Mouse (Mus musculus): ENCODE measurements around the gene Ran. TPM values are rescaled to one million over a fixed set of nuclear protein-coding genes. Genes with fewer than 3 reads are reported as not detected.
A peak's percentile ranks its signal among the peaks of the same experiment; 100 is the strongest.

Ran gene
- total and polyA plus RNA-seq, 2 experiments from 2014 or later = 312 to 330 TPM

DNA sequence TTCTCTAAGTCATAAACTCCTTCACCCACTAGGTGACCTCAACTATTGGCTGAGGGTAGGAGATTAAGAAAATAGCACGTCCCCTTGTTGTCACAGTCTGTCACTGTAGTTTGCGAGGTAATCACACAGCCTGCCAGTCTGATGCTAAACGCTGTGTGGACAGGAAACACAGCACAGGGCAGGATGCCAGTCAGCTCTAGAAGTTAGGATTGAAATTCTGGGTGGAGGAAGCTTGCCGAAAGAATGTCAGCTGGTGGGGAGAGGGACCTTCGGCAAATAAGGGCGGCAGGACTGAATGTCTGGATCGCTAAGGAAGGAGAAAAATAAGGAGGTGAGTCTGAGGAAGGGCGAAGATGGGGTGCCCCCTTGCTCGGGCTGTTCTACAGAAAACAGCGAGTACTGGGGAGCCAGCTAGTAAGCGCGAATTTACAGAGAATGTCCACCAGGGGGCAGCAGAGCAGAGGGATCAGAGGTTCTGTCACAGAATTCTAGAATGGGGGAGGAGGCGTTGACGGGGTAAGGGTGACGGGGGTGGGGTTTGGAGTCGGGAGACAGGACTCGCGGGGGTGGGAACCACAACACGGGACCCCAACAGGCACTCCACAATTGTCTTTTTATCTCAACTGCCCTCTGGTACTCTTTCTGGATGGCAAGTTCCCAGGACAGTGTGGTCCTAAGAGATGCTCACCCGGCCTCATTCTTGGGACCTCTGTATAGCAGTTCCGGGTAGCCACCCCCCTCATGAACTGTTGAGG lies 43.3 kb downstream of the Ran start:
- peak overlapping the region; percentile 35; the same call in 1 of the 2 replicates for H3K9ac ChIP-seq
- H3K27me3 ChIP-seq (ENCODE audit: insufficient read depth, low read length) = no peaks in the 10 kb centered on the region
- no peaks in the 10 kb centered on the region for H3K36me3 ChIP-seq (ENCODE audit: insufficient read depth)
- DNase-seq (peak; percentile 93), ATAC-seq (peak; percentile 76)
- no peak overlapping the region for H3K27ac ChIP-seq (ENCODE audit: low read depth, low read length)
- H3K4me3 ChIP-seq (ENCODE audit: low read depth, low read length) = peak overlapping the region; percentile 26
- H3K4me2 ChIP-seq (ENCODE audit: low read depth) = peak overlapping the region; percentile 55
- 7% methylated on average over 21 of the region's 21 CpGs for WGBS
- no peaks in the 10 kb centered on the region for H3K9me3 ChIP-seq (ENCODE audit: low read length)
- H3K4me1 ChIP-seq (ENCODE audit: insufficient read depth) = peaks cover 4% of the 10 kb centered on the region; the same call in 1 of the 2 replicates
- peak; percentile 87 for TF ChIP-seq CTCF (IDR thresholded peaks at IDR 0.05; ENCODE audit: low read depth)

DNA sequence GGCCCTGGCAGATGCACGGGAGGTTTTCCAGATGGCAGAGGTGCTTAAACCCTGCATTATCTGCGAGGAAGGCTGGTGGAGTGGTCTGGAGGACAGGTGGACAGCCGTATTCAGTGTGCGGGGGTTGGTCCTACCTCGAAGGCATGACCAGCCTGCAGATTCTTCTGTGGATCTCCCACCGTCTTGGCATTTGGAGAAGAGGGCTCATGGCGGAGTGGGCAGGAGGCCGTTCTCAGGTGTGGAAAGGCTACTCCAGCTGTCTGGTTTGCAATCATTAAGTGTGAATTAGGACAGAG lies 43.9 kb downstream of the Ran start:
- peak overlapping the region; percentile 55 for H3K4me2 ChIP-seq (ENCODE audit: low read depth)
- ATAC-seq (no peak), DNase-seq (no peak)
- H3K27ac ChIP-seq (ENCODE audit: low read depth, low read length) = no peak overlapping the region
- peaks cover 4% of the 10 kb centered on the region; the same call in 1 of the 2 replicates for H3K4me1 ChIP-seq (ENCODE audit: insufficient read depth)
- H3K4me3 ChIP-seq (ENCODE audit: low read depth, low read length) = peak overlapping the region; percentile 26
- H3K9ac ChIP-seq = peak overlapping the region; percentile 35; the same call in 1 of the 2 replicates
- 49% methylated on average over 8 of the region's 8 CpGs for WGBS
- H3K9me3 ChIP-seq (ENCODE audit: low read length) = no peaks in the 10 kb centered on the region
- TF ChIP-seq CTCF (IDR thresholded peaks at IDR 0.05; ENCODE audit: low read depth) = no peak
- H3K27me3 ChIP-seq (ENCODE audit: insufficient read depth, low read length) = no peaks in the 10 kb centered on the region
- no peaks in the 10 kb centered on the region for H3K36me3 ChIP-seq (ENCODE audit: insufficient read depth)

DNA sequence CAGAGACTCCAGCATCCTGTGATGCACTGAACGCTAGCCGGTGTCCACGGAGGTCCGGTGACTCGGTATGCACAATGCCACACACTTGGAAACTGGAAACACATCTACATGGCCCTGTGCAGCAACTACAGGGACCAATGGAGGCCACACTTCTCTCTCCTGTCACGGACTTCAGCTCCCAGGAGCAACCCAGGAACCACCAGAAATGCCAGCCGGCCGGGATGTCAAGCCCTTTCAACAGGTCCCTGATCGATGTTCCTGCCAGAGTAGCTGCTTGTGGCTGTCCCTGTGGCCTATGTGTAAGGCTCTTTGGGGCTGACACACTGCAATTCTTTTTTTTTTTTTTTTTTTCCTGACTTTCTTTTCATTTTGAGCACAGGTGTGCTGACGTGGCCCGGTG lies 44.3 kb downstream of the Ran start:
- H3K27ac ChIP-seq (ENCODE audit: low read depth, low read length) = no peak overlapping the region
- H3K36me3 ChIP-seq (ENCODE audit: insufficient read depth) = no peaks in the 10 kb centered on the region
- no peak overlapping the region for H3K4me2 ChIP-seq (ENCODE audit: low read depth)
- DNase-seq (no peak), ATAC-seq (no peak)
- H3K27me3 ChIP-seq (ENCODE audit: insufficient read depth, low read length) = no peaks in the 10 kb centered on the region
- H3K9me3 ChIP-seq (ENCODE audit: low read length) = no peaks in the 10 kb centered on the region
- no peak for TF ChIP-seq CTCF (IDR thresholded peaks at IDR 0.05; ENCODE audit: low read depth)
- H3K9ac ChIP-seq = no peak overlapping the region
- peaks cover 4% of the 10 kb centered on the region; the same call in 1 of the 2 replicates for H3K4me1 ChIP-seq (ENCODE audit: insufficient read depth)
- 79% methylated on average over 11 of the region's 11 CpGs for WGBS
- H3K4me3 ChIP-seq (ENCODE audit: low read depth, low read length) = no peak overlapping the region

DNA sequence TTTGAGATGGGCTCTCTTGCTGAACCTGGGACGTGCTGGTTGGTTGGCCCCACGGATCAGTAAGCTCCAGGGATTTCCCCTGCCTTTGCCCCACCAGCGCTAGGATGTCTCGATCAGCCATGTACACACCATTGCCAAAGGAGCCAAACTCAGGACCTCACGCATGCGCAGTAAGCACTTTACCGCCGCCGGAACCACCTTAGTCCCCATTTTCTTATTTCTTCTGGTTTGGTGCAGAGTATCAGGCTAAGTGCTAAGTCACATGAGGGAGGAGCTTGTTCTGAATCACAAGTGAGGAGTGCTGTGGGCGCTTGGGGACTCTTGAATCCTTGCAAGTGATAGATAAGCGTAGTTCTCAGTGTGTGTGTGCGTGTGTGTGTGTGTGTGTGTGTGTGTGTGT lies 45.4 kb downstream of the Ran start:
- Histone ChIP-seq H3K4me1 (ENCODE audit: insufficient read depth) (peaks cover 4% of the 10 kb centered on the region; the same call in 1 of the 2 replicates), H3K4me3 (ENCODE audit: low read depth, low read length) (no peak overlapping the region), H3K36me3 (ENCODE audit: insufficient read depth) (no peaks in the 10 kb centered on the region), H3K9ac (no peak overlapping the region), H3K27ac (ENCODE audit: low read depth, low read length) (no peak overlapping the region), H3K9me3 (ENCODE audit: low read length) (no peaks in the 10 kb centered on the region), H3K27me3 (ENCODE audit: insufficient read depth, low read length) (no peaks in the 10 kb centered on the region), H3K4me2 (ENCODE audit: low read depth) (no peak overlapping the region)
- no peak for TF ChIP-seq CTCF (IDR thresholded peaks at IDR 0.05; ENCODE audit: low read depth)
- DNase-seq = no peak
- no peak for ATAC-seq
- WGBS = 80% methylated on average over 12 of the region's 12 CpGs

DNA sequence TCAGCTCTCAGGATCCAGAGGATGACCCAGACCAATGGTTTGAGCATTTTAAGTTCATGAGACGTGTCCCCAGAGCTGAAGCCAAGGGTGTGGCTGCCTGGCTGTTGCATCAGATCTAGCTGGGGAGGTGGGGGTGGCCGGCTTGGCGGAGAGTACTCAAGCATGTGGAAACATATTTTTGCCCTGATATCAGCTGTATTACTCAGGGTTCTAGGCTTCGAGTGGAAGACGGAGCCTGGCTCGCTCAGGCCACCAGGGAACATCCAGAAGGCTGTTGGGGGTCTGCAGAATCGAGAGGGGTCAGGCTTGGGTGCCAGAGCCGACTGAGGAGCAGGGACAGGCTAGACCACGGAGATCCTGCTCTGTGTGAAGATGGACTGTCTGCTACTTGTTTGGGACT lies 46.1 kb downstream of the Ran start:
- H3K9ac ChIP-seq = no peak overlapping the region
- 87% methylated on average over 9 of the region's 9 CpGs for WGBS
- ATAC-seq (no peak), DNase-seq (no peak)
- no peaks in the 10 kb centered on the region for H3K9me3 ChIP-seq (ENCODE audit: low read length)
- no peak for TF ChIP-seq CTCF (IDR thresholded peaks at IDR 0.05; ENCODE audit: low read depth)
- H3K4me2 ChIP-seq (ENCODE audit: low read depth) = no peak overlapping the region
- H3K4me1 ChIP-seq (ENCODE audit: insufficient read depth) = peaks cover 7% of the 10 kb centered on the region; the same call in 1 of the 2 replicates
- no peaks in the 10 kb centered on the region for H3K36me3 ChIP-seq (ENCODE audit: insufficient read depth)
- H3K27ac ChIP-seq (ENCODE audit: low read depth, low read length) = no peak overlapping the region
- no peaks in the 10 kb centered on the region for H3K27me3 ChIP-seq (ENCODE audit: insufficient read depth, low read length)
- no peak overlapping the region for H3K4me3 ChIP-seq (ENCODE audit: low read depth, low read length)

DNA sequence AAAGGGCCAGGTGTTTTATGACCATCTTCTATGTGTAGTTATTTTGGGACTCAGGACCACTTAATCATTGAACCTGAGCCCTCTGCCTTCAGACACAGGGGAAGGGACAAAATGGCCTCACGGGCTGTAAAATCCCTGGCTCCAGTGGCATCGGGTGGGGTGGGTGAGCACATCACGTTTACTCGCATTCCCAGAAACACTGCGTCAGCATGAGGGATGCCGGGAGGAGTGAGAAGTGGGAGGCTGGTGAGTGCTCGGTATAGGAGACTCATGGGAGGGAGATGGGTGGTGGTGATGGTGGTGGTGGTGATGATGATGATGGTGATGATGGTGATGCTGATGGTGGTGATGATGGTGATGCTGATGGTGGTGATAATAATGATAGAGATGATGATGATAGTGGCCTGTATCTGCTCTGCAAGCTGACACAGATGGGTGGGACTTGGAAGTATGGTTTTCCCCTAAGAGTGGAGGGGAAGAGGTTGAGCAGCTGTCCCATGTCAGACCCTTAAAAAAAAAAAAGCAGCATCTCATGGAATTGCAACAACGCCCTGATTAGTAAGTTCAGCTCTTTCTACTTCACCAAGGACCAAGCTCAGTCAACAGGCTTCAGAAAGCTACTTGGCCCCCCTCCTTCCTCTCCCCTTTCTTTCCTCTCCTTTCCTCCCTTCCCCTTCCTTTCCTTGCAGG lies 46.8 kb downstream of the Ran start:
- 95% methylated on average over 8 of the region's 8 CpGs for WGBS
- H3K36me3 ChIP-seq (ENCODE audit: insufficient read depth) = no peaks in the 10 kb centered on the region
- no peak for ATAC-seq
- no peak overlapping the region for H3K9ac ChIP-seq
- peaks cover 13% of the 10 kb centered on the region; the same call in 1 of the 2 replicates for H3K4me1 ChIP-seq (ENCODE audit: insufficient read depth)
- H3K27me3 ChIP-seq (ENCODE audit: insufficient read depth, low read length) = no peaks in the 10 kb centered on the region
- no peak overlapping the region for H3K4me2 ChIP-seq (ENCODE audit: low read depth)
- no peak for TF ChIP-seq CTCF (IDR thresholded peaks at IDR 0.05; ENCODE audit: low read depth)
- H3K27ac ChIP-seq (ENCODE audit: low read depth, low read length) = no peak overlapping the region
- H3K9me3 ChIP-seq (ENCODE audit: low read length) = no peaks in the 10 kb centered on the region
- H3K4me3 ChIP-seq (ENCODE audit: low read depth, low read length) = no peak overlapping the region
- DNase-seq = no peak

DNA sequence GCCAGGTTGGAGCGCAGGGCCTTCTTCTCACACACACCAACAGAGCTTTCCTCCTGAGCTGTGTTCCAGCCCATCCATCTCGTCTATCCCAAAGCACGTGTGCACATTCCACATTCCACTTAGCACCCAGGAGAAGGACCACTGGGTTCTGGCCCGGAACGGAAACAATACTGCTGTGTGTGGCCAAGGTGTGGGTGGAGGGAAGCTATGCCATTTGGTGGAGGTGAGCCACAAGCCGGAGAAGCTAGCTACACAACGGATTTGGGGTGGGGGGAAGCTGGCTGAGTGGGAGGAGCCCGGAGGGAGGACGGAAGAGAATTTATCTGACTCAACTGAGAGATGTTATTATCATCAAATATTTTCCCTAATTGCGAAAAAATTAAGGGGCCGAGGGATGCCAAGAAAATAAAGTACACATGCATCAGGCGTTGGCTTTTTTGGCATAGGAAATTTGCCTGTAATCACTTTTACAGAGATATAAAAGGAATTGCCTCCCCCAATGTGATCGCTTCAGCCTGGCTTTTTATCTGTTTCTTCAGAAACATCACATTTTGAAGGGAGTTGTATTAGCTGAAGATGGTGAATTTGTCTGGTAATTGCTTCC lies 47.5 kb downstream of the Ran start:
- Histone ChIP-seq H3K4me2 (ENCODE audit: low read depth) (no peak overlapping the region), H3K4me3 (ENCODE audit: low read depth, low read length) (no peak overlapping the region), H3K27me3 (ENCODE audit: insufficient read depth, low read length) (no peaks in the 10 kb centered on the region), H3K4me1 (ENCODE audit: insufficient read depth) (peaks cover 13% of the 10 kb centered on the region; the same call in 1 of the 2 replicates), H3K9ac (no peak overlapping the region), H3K27ac (ENCODE audit: low read depth, low read length) (no peak overlapping the region), H3K9me3 (ENCODE audit: low read length) (no peaks in the 10 kb centered on the region), H3K36me3 (ENCODE audit: insufficient read depth) (no peaks in the 10 kb centered on the region)
- 69% methylated on average over 13 of the region's 13 CpGs for WGBS
- TF ChIP-seq CTCF (IDR thresholded peaks at IDR 0.05; ENCODE audit: low read depth) = no peak
- no peak for DNase-seq
- no peak for ATAC-seq

All from forebrain, postnatal 0 days (tissue).